Mouse (Mus musculus) ES-E14 (cell line): ENCODE measurements at regions not wholly inside any gene's neighbourhood (a gene's known extent, or its start where the extent isn't known, plus 50 kb on each side); places are given as distances from the start of the nearest gene placed in this dataset.

Source experiments
- CHD2 ChIP-seq: IDR thresholded peaks from 2 replicates; pipeline ENCODE4 v1.6.1; 2014; ENCODE audit warnings: mild to moderate bottlenecking, low read depth, low read length, inconsistent platforms
- HCFC1 ChIP-seq: IDR thresholded peaks from 2 replicates; pipeline ENCODE4 v1.6.1; 2012; ENCODE audit warnings: low read length, inconsistent platforms, borderline replicate concordance; ENCODE audit not compliant: insufficient read depth
- MAFK ChIP-seq: IDR thresholded peaks from 2 replicates; pipeline ENCODE4 v1.6.1; 2014; ENCODE audit warnings: mild to moderate bottlenecking, low read depth, low read length, inconsistent platforms; ENCODE audit not compliant: insufficient read depth
- ZNF384 ChIP-seq: IDR thresholded peaks from 2 replicates; pipeline ENCODE4 v1.6.1; 2012; ENCODE audit warnings: low read depth, low read length, inconsistent platforms

- TF ChIP-seq HCFC1 (no peak), ZNF384 (no peak), MAFK (no peak), CHD2 (no peak)
Observed at GRCm38 (mm10) chr19:15791264-15791913, 155.7 kb downstream of the Psat1 start.
